In the genomic region with DNA sequence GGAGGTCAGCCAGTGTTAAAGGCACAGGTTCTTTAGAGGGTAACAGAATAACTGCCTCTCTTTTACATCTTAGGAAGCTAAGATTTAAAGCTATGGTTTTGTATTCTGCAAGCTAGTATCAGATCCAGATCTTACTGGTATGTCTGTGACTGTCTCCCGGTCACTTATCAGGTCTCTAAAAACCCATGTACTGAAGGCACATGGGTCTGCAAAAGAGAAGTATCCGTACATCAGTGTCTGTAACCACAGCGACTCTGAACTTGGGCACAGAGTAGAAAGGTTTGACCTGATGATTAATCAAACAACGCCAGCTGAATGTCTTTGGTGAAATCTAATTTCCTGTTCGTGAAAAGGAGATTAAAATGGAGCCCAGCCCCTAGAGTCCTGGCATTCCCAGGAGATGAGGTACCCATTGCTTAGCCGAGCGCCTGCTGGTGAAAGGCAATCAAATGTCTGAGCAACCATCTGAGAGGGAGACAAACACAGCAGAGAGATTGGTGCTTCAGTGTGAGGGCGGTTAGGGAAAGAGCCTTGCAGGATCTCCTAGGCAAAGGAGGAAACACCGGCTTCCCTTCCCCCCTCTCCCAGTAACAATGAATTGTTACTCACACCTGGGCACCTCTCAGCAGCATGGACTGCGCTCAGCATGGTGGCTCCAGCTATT, we compare ENCODE assay signal across 9 mouse cellular contexts.
A peak's percentile ranks its signal among the peaks of the same experiment; 100 is the strongest.
DNase-seq lines count a peak whose midpoint lies in the region; ATAC-seq and TF ChIP-seq lines count a peak whose summit lies in the region.
"Had no signal": no experiment of that assay in that cellular context is flagged by ENCODE, and none has a peak within 500 bp of the region (broad histone marks: within the 10 kb centered on the region; RNA-seq: fewer than 3 reads in every experiment).

No protein-coding gene starts in this region.

- no peak overlapping the region for H3K9ac ChIP-seq in embryonic facial prominence, embryonic 12.5 days
- H3K9ac ChIP-seq in intestine, embryonic 16.5 days (ENCODE audit: low read depth, low read length), result peak overlapping the region; percentile 27; the same call in 1 of the 2 replicates
- H3K9ac ChIP-seq: limb, embryonic 15.5 days had no signal

- H3K27ac ChIP-seq in gastrocnemius, adult 2 months, result peak overlapping the region; percentile 74
- 0 out of 2 replicates have a peak overlapping the region, but pooled peaks have one; percentile 31 for H3K27ac ChIP-seq in embryonic facial prominence, embryonic 12.5 days
- H3K27ac ChIP-seq in intestine, embryonic 16.5 days (ENCODE audit: low read length), result no peak overlapping the region
- H3K27ac ChIP-seq: limb, embryonic 15.5 days had no signal

- H3K9me3 ChIP-seq in embryonic facial prominence, embryonic 12.5 days, result no peaks in the 10 kb centered on the region
- no peaks in the 10 kb centered on the region for H3K9me3 ChIP-seq in intestine, embryonic 16.5 days (ENCODE audit: control insufficient read depth, low read length)
- H3K9me3 ChIP-seq: limb, embryonic 15.5 days had no signal

- 37% methylated on average over 10 of the region's 10 CpGs for WGBS in embryonic facial prominence, embryonic 12.5 days
- WGBS in intestine, embryonic 16.5 days, result 56% methylated on average over 10 of the region's 10 CpGs

- no peak overlapping the region for H3K4me2 ChIP-seq in embryonic facial prominence, embryonic 12.5 days (replicated peaks)
- no peak overlapping the region for H3K4me2 ChIP-seq in intestine, embryonic 16.5 days (ENCODE audit: low read depth, low read length)

- intact Hi-C loops in gastrocnemius, adult 2 months (cut with DNase I), result no loop called here

- DNase-seq in gastrocnemius, adult 2 months, result no peak
- DNase-seq in gastrocnemius, adult 8-10 months (ENCODE audit: low spot score in 2 of 2), result no peak
- DNase-seq in 3134 (ENCODE audit: extremely low read depth, insufficient read length, low spot score), result peak; percentile 40
- DNase-seq in right cerebral cortex, postnatal 25 days, result no peak
- no peak for DNase-seq in gastrocnemius, postnatal 25 days
- DNase-seq in adrenal gland, adult 18-20 months (ENCODE audit: low spot score in 2 of 2), result no peak

- H3K4me3 ChIP-seq in gastrocnemius, adult 2 months, result no peak overlapping the region
- H3K4me3 ChIP-seq in embryonic facial prominence, embryonic 12.5 days, result no peak overlapping the region
- H3K4me3 ChIP-seq in intestine, embryonic 16.5 days (ENCODE audit: low read length), result no peak overlapping the region
- H3K4me3 ChIP-seq: limb, embryonic 15.5 days had no signal

- H3K27me3 ChIP-seq in embryonic facial prominence, embryonic 12.5 days, result no peaks in the 10 kb centered on the region
- no peaks in the 10 kb centered on the region for H3K27me3 ChIP-seq in intestine, embryonic 16.5 days (replicated peaks; ENCODE audit: control insufficient read depth, insufficient read depth, low read length)
- H3K27me3 ChIP-seq: limb, embryonic 15.5 days had no signal

- ATAC-seq in embryonic facial prominence, embryonic 12.5 days (ENCODE audit: insufficient number of reproducible peaks, insufficient read depth, low FRiP score, low TSS enrichment), result no peak
- ATAC-seq in intestine, embryonic 16.5 days, result peak; percentile 21; the same call in 1 of the 2 replicates

- H3K4me1 ChIP-seq in embryonic facial prominence, embryonic 12.5 days, result peaks cover 15% of the 10 kb centered on the region
- peaks cover 7% of the 10 kb centered on the region for H3K4me1 ChIP-seq in intestine, embryonic 16.5 days (ENCODE audit: control insufficient read depth, insufficient read depth, low read length)

- no peaks in the 10 kb centered on the region for H3K36me3 ChIP-seq in embryonic facial prominence, embryonic 12.5 days
- H3K36me3 ChIP-seq in intestine, embryonic 16.5 days (ENCODE audit: control insufficient read depth, insufficient read depth, low read length), result no peaks in the 10 kb centered on the region
- H3K36me3 ChIP-seq: limb, embryonic 15.5 days had no signal

- no peak for TF ChIP-seq CTCF in gastrocnemius, adult 2 months (IDR thresholded peaks at IDR 0.05)
